Mouse (Mus musculus) limb, embryonic 11.5 days (tissue): ENCODE data around the gene Arhgef17. TPM values are rescaled to one million over a fixed set of nuclear protein-coding genes. Genes with fewer than 3 reads are reported as not detected.

Source experiments
- ATAC-seq: fragments of 200-750 bp; cut with Nextera tagmentation; 2 replicates; pipeline ENCODE4 v1.8.0; 2017; ENCODE audit warnings: low read depth; ENCODE audit not compliant: insufficient number of reproducible peaks, low FRiP score, low TSS enrichment
- DNase-seq: peaks from one replicate; pipeline ENCODE4 v3.0.0-alpha.2; 2015; ENCODE audit warnings: low spot score
- H3K27ac ChIP-seq: fragments of 300-500 bp; sonication (generic); replicated peaks from 2 replicates; pipeline ENCODE4 v1.5.1; 2014; ENCODE audit warnings: low read depth, mild to moderate bottlenecking, low read length
- H3K27me3 ChIP-seq: fragments of 300-500 bp; sonication (generic); 2 replicates; pipeline ENCODE4 v1.6.1; 2014; ENCODE audit warnings: mild to moderate bottlenecking, low read length, mixed read lengths; ENCODE audit not compliant: control insufficient read depth, insufficient read depth
- H3K36me3 ChIP-seq: fragments of 300-500 bp; sonication (generic); 2 replicates; pipeline ENCODE4 v1.6.1; 2014; ENCODE audit warnings: mild to moderate bottlenecking, low read length, moderate library complexity, mixed read lengths; ENCODE audit not compliant: control insufficient read depth, insufficient read depth
- H3K4me1 ChIP-seq: fragments of 300-500 bp; sonication (generic); 2 replicates; pipeline ENCODE4 v1.6.1; 2014; ENCODE audit warnings: low read length, mixed read lengths; ENCODE audit not compliant: control insufficient read depth, insufficient read depth
- H3K4me2 ChIP-seq: fragments of 300-500 bp; sonication (generic); 2 replicates; pipeline ENCODE4 v1.6.1; 2014; ENCODE audit warnings: low read depth, mild to moderate bottlenecking, moderate library complexity; ENCODE audit not compliant: severe bottlenecking
- H3K4me3 ChIP-seq: fragments of 300-500 bp; sonication (generic); 2 replicates; pipeline ENCODE4 v1.5.1; 2014; ENCODE audit warnings: low read depth, low read length
- H3K9ac ChIP-seq: fragments of 300-500 bp; sonication (generic); 2 replicates; pipeline ENCODE4 v1.6.1; 2014; ENCODE audit warnings: mild to moderate bottlenecking, low read length
- H3K9me3 ChIP-seq: fragments of 300-500 bp; sonication (generic); 2 replicates; pipeline ENCODE4 v1.6.1; 2016; ENCODE audit warnings: low read length; ENCODE audit not compliant: control insufficient read depth
- WGBS: fragments of 180-500 bp; shearing (Covaris S2); extraction: QIAGEN DNeasy Blood & Tissue Kit; methylation state at CpG from one replicate; pipeline ENCODE4 v1.1.7; 2014; 5-methylcytosine and 5-hydroxymethylcytosine counted together
- polyA plus RNA-seq: library from polyadenylated mRNA; unstranded; fragments of >200 nt; fragmentation: Nextera tagmentation; extraction: Ambion mirVana; gene quantifications from 2 replicates; pipeline ENCODE4 v1.2.1, GENCODE M21; 2014

Gene Arhgef17
- polyA plus RNA-seq, 1 experiment from 2014 or later, result 12.6 TPM

- ATAC-seq, result no peak
Observed at GRCm38 (mm10) chr7:100906029-100906789, 25.7 kb downstream of the Arhgef17 start.

GRCm38 (mm10) chr7:100905037-100905436 is 26.9 kb downstream of the Arhgef17 start:
- H3K4me1 ChIP-seq, result peaks cover 15% of the 10 kb centered on the region
- H3K9ac ChIP-seq, result no peak overlapping the region
- no peaks in the 10 kb centered on the region for H3K9me3 ChIP-seq
- no peaks in the 10 kb centered on the region for H3K36me3 ChIP-seq
- DNase-seq (no peak), ATAC-seq (no peak)
- no peak overlapping the region for H3K4me2 ChIP-seq
- H3K27ac ChIP-seq, result no peak overlapping the region
- no peaks in the 10 kb centered on the region for H3K27me3 ChIP-seq
- WGBS, result 87% methylated on average over 7 of the region's 7 CpGs
- H3K4me3 ChIP-seq, result no peak overlapping the region

More at GRCm38 (mm10) chr7:100906029-100906789, 25.7 kb downstream of the Arhgef17 start:
- H3K4me1 ChIP-seq, result peaks cover 22% of the 10 kb centered on the region
- 90% methylated on average over 10 of the region's 10 CpGs for WGBS
- no peak overlapping the region for H3K9ac ChIP-seq
- no peaks in the 10 kb centered on the region for H3K27me3 ChIP-seq
- H3K4me2 ChIP-seq, result no peak overlapping the region
- H3K27ac ChIP-seq, result no peak overlapping the region
- DNase-seq, result no peak
- no peaks in the 10 kb centered on the region for H3K36me3 ChIP-seq
- H3K9me3 ChIP-seq, result no peaks in the 10 kb centered on the region
- H3K4me3 ChIP-seq, result no peak overlapping the region

GRCm38 (mm10) chr7:100904612-100905011 is 27.3 kb downstream of the Arhgef17 start:
- peaks cover 15% of the 10 kb centered on the region for H3K4me1 ChIP-seq
- H3K9ac ChIP-seq, result no peak overlapping the region
- no peak overlapping the region for H3K4me3 ChIP-seq
- H3K27me3 ChIP-seq, result no peaks in the 10 kb centered on the region
- ATAC-seq, result no peak
- no peaks in the 10 kb centered on the region for H3K9me3 ChIP-seq
- no peak overlapping the region for H3K27ac ChIP-seq
- 92% methylated on average over 5 of the region's 5 CpGs for WGBS
- DNase-seq, result no peak
- no peak overlapping the region for H3K4me2 ChIP-seq
- no peaks in the 10 kb centered on the region for H3K36me3 ChIP-seq

GRCm38 (mm10) chr7:100902451-100903137 is 29.3 kb downstream of the Arhgef17 start:
- H3K4me2 ChIP-seq, result no peak overlapping the region
- no peak overlapping the region for H3K27ac ChIP-seq
- H3K36me3 ChIP-seq, result peaks cover 3% of the 10 kb centered on the region; the same call in 1 of the 2 replicates
- H3K9ac ChIP-seq, result no peak overlapping the region
- no peak overlapping the region for H3K4me3 ChIP-seq
- ATAC-seq (no peak), DNase-seq (peak; percentile 43)
- H3K27me3 ChIP-seq, result no peaks in the 10 kb centered on the region
- H3K4me1 ChIP-seq, result peaks cover 2% of the 10 kb centered on the region
- 79% methylated on average over 9 of the region's 9 CpGs for WGBS
- H3K9me3 ChIP-seq, result no peaks in the 10 kb centered on the region

- Histone ChIP-seq H3K9me3 (no peaks in the 10 kb centered on the region), H3K4me2 (no peak overlapping the region), H3K4me3 (no peak overlapping the region), H3K27me3 (no peaks in the 10 kb centered on the region), H3K9ac (no peak overlapping the region), H3K27ac (no peak overlapping the region), H3K36me3 (peaks cover 3% of the 10 kb centered on the region; the same call in 1 of the 2 replicates), H3K4me1 (peaks cover 17% of the 10 kb centered on the region)
- ATAC-seq (no peak), DNase-seq (no peak)
- 85% methylated on average over 5 of the region's 5 CpGs for WGBS
Observed at GRCm38 (mm10) chr7:100897828-100898227, 34.1 kb downstream of the Arhgef17 start.

- peaks cover 3% of the 10 kb centered on the region; the same call in 1 of the 2 replicates for H3K36me3 ChIP-seq
- H3K27ac ChIP-seq, result no peak overlapping the region; the same call in 1 of the 2 replicates
- H3K9me3 ChIP-seq, result no peaks in the 10 kb centered on the region
- peak overlapping the region; percentile 45 for H3K4me3 ChIP-seq
- peak overlapping the region; percentile 53 for H3K9ac ChIP-seq
- H3K4me1 ChIP-seq, result peaks cover 17% of the 10 kb centered on the region
- ATAC-seq (0 out of 2 replicates have a peak, but pooled peaks have one; percentile 10), DNase-seq (no peak)
- 2% methylated on average over 12 of the region's 12 CpGs for WGBS
- H3K27me3 ChIP-seq, result no peaks in the 10 kb centered on the region
- H3K4me2 ChIP-seq, result peak overlapping the region; percentile 96
Observed at GRCm38 (mm10) chr7:100894833-100895226, 37.1 kb downstream of the Arhgef17 start.

- Histone ChIP-seq H3K4me1 (peaks cover 17% of the 10 kb centered on the region), H3K9ac (peak overlapping the region; percentile 53), H3K9me3 (no peaks in the 10 kb centered on the region), H3K27me3 (no peaks in the 10 kb centered on the region), H3K36me3 (peaks cover 6% of the 10 kb centered on the region; the same call in 1 of the 2 replicates), H3K27ac (no peak overlapping the region; the same call in 1 of the 2 replicates), H3K4me3 (peak overlapping the region; percentile 45), H3K4me2 (peak overlapping the region; percentile 96)
- peak; percentile 48 for DNase-seq
- WGBS, result 3% methylated on average over 53 of the region's 53 CpGs
- ATAC-seq, result peak; percentile 58
Observed at GRCm38 (mm10) chr7:100894057-100894832, 37.7 kb downstream of the Arhgef17 start.
